ENCODE assay signal across 12 mouse cellular contexts in the genomic region with DNA sequence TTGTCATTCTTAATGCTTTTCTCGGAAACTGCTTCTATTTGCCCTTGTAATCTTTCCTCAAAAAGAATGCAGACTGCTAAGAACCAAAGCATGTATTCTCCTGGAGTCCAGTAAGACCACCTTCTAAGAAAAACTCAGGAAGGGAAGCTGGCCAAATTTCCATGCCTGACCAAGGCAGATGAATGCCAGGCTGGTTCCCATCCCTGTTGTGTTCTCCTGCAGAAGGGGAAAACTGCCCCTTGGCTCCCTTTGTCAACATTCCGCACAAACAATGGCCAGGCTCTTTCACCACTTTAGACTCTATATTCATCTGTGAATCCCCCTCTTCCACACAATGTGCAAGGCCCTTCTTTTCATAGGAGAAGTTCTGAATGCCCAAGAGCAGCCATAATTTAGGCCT. TPM values are rescaled to one million over a fixed set of nuclear protein-coding genes. Genes with fewer than 3 reads are reported as not detected.
DNase-seq lines count a peak whose midpoint lies in the region; ATAC-seq and TF ChIP-seq lines count a peak whose summit lies in the region.
"Had no signal": no experiment of that assay in that cellular context is flagged by ENCODE, and none has a peak within 500 bp of the region (broad histone marks: within the 10 kb centered on the region; RNA-seq: fewer than 3 reads in every experiment).

No protein-coding gene starts in this region.

- H3K9ac ChIP-seq in heart, embryonic 14.5 days (ENCODE audit: low read length) = peak overlapping the region; percentile 14; the same call in 1 of the 2 replicates
- H3K9ac ChIP-seq in midbrain, embryonic 12.5 days (replicated peaks) = 0 out of 2 replicates have a peak overlapping the region, but pooled peaks have one; percentile 4
- H3K9ac ChIP-seq in midbrain, embryonic 16.5 days (ENCODE audit: low read depth, low read length) = no peak overlapping the region
- H3K9ac ChIP-seq in stomach, postnatal 0 days (ENCODE audit: low read length) = no peak overlapping the region

- H3K27ac ChIP-seq in heart, embryonic 14.5 days (replicated peaks in 1 of 2; ENCODE audit: control insufficient read depth in 1 of 2, insufficient read depth in 1 of 2, low read depth in 2 of 2, low read length in 2 of 2) = peak overlapping the region; percentile 56 to 84; a peak in 2 of 4 replicates
- 0 out of 2 replicates have a peak overlapping the region, but pooled peaks have one; percentile 30 for H3K27ac ChIP-seq in midbrain, embryonic 12.5 days (replicated peaks)
- H3K27ac ChIP-seq in midbrain, embryonic 16.5 days (ENCODE audit: low read length) = no peak overlapping the region
- 0 out of 2 replicates have a peak overlapping the region, but pooled peaks have one; percentile 30 for H3K27ac ChIP-seq in embryonic fibroblast, embryonic 13.5 days (ENCODE audit: insufficient read depth, low read length)
- peak overlapping the region; percentile 67 for H3K27ac ChIP-seq in stomach, postnatal 0 days (replicated peaks)

- no peaks in the 10 kb centered on the region for H3K36me3 ChIP-seq in heart, embryonic 14.5 days (ENCODE audit: control insufficient read depth, insufficient read depth, low read length)
- H3K36me3 ChIP-seq in midbrain, embryonic 12.5 days = no peaks in the 10 kb centered on the region
- H3K36me3 ChIP-seq in midbrain, embryonic 16.5 days (ENCODE audit: control insufficient read depth, insufficient read depth, low read length) = no peaks in the 10 kb centered on the region
- no peaks in the 10 kb centered on the region for H3K36me3 ChIP-seq in stomach, postnatal 0 days (ENCODE audit: control insufficient read depth, insufficient read depth, low read length)

- 32% methylated on average over 2 of the region's 2 CpGs for WGBS in heart, embryonic 14.5 days
- whole genome bisulfite sequencing in midbrain, embryonic 12.5 days = 17% methylated on average over 2 of the region's 2 CpGs
- WGBS in midbrain, embryonic 16.5 days = 12% methylated on average over 2 of the region's 2 CpGs
- WGBS in stomach, postnatal 0 days = 35% methylated on average over 2 of the region's 2 CpGs

- TF ChIP-seq POLR2A in embryonic fibroblast, embryonic 13.5 days (IDR thresholded peaks at IDR 0.05; ENCODE audit: low read depth, low read length) = no peak

- H3K4me3 ChIP-seq in heart, embryonic 14.5 days (ENCODE audit: control insufficient read depth in 1 of 2, insufficient read depth in 1 of 2, low read depth in 1 of 2, low read length in 2 of 2) = no peak overlapping the region
- H3K4me3 ChIP-seq in midbrain, embryonic 12.5 days = no peak overlapping the region
- no peak overlapping the region for H3K4me3 ChIP-seq in midbrain, embryonic 16.5 days (ENCODE audit: low read depth, low read length)
- H3K4me3 ChIP-seq in embryonic fibroblast, embryonic 13.5 days (ENCODE audit: insufficient read depth, low read length) = no peak overlapping the region
- H3K4me3 ChIP-seq in stomach, postnatal 0 days (ENCODE audit: low read depth, low read length) = no peak overlapping the region

- no peaks in the 10 kb centered on the region for H3K27me3 ChIP-seq in heart, embryonic 14.5 days (ENCODE audit: control insufficient read depth, insufficient read depth, low read length)
- H3K27me3 ChIP-seq in midbrain, embryonic 12.5 days = no peaks in the 10 kb centered on the region
- no peaks in the 10 kb centered on the region for H3K27me3 ChIP-seq in midbrain, embryonic 16.5 days (ENCODE audit: control insufficient read depth, insufficient read depth, low read depth, low read length)
- H3K27me3 ChIP-seq in stomach, postnatal 0 days (ENCODE audit: control insufficient read depth, insufficient read depth, low read length) = no peaks in the 10 kb centered on the region

- no peak for TF ChIP-seq EP300 in stomach, postnatal 0 days (optimal IDR thresholded peaks at IDR 0.05)

- peaks cover 38 to 76% of the 10 kb centered on the region in 2 experiments for H3K4me1 ChIP-seq in heart, embryonic 14.5 days (ENCODE audit: control insufficient read depth in 2 of 2, insufficient read depth in 2 of 2, low read length in 2 of 2)
- peaks cover 75% of the 10 kb centered on the region for H3K4me1 ChIP-seq in midbrain, embryonic 12.5 days
- peaks cover 39% of the 10 kb centered on the region for H3K4me1 ChIP-seq in midbrain, embryonic 16.5 days (ENCODE audit: control insufficient read depth, insufficient read depth, low read length)
- H3K4me1 ChIP-seq in embryonic fibroblast, embryonic 13.5 days (ENCODE audit: control insufficient read depth, insufficient read depth, low read length) = peaks cover 20% of the 10 kb centered on the region
- peaks cover 22% of the 10 kb centered on the region for H3K4me1 ChIP-seq in stomach, postnatal 0 days (replicated peaks; ENCODE audit: control insufficient read depth, insufficient read depth)

- DNase-seq in heart, postnatal 4 days = no peak
- DNase-seq in stomach, postnatal 0 days (ENCODE audit: low spot score) = no peak
- DNase-seq in adrenal gland, postnatal 4 days (ENCODE audit: low spot score in 2 of 2) = no peak
- DNase-seq: cerebellum, adult 18-20 months; lung, postnatal 4 days; thymus, adult 2 months had no signal

- no peak for TF ChIP-seq CTCF in embryonic fibroblast, embryonic 13.5 days (IDR thresholded peaks at IDR 0.05; ENCODE audit: borderline replicate concordance, insufficient read depth, low read length)
- TF ChIP-seq CTCF in stomach, postnatal 0 days (IDR thresholded peaks at IDR 0.05; ENCODE audit: low read depth) = no peak

- H3K4me2 ChIP-seq in heart, embryonic 14.5 days (ENCODE audit: low read length) = no peak overlapping the region
- H3K4me2 ChIP-seq in midbrain, embryonic 12.5 days (replicated peaks) = 0 out of 2 replicates have a peak overlapping the region, but pooled peaks have one; percentile 2
- H3K4me2 ChIP-seq in midbrain, embryonic 16.5 days (ENCODE audit: low read length) = no peak overlapping the region
- H3K4me2 ChIP-seq in stomach, postnatal 0 days (replicated peaks; ENCODE audit: low read depth) = no peak overlapping the region

- ATAC-seq in heart, embryonic 14.5 days (ENCODE audit: insufficient number of reproducible peaks, insufficient read depth, low FRiP score, low read depth) = no peak
- no peak for ATAC-seq in midbrain, embryonic 12.5 days (ENCODE audit: low FRiP score, low read depth)
- ATAC-seq in midbrain, embryonic 16.5 days = no peak
- no peak for ATAC-seq in stomach, postnatal 0 days (ENCODE audit: low FRiP score, low TSS enrichment)

- H3K9me3 ChIP-seq in heart, embryonic 14.5 days (ENCODE audit: control insufficient read depth, low read length) = no peaks in the 10 kb centered on the region
- no peaks in the 10 kb centered on the region for H3K9me3 ChIP-seq in midbrain, embryonic 12.5 days
- no peaks in the 10 kb centered on the region for H3K9me3 ChIP-seq in midbrain, embryonic 16.5 days (replicated peaks; ENCODE audit: control insufficient read depth, low read length, poor library complexity, severe bottlenecking)
- no peaks in the 10 kb centered on the region for H3K9me3 ChIP-seq in stomach, postnatal 0 days (ENCODE audit: control insufficient read depth, low read length)
- H3K9me3 ChIP-seq: G1E had no signal

RNA-seq across cellular contexts. Expression of a gene that starts 5.3 kb away (rescaled TPM):
- polyA plus RNA-seq in heart, embryonic 14.5 days (2014; fragmentation: Nextera tagmentation; extraction: Ambion mirVana) = 20.5 and 22.4 TPM in 2 replicates
- total RNA-seq in heart, postnatal 4 days (2021) = 10 to 100 TPM; 10.2 to 10.6 TPM
- polyA plus RNA-seq in midbrain, embryonic 12.5 days (2016; fragmentation: Nextera tagmentation; extraction: Ambion mirVana) = 96.5 and 98.9 TPM in 2 replicates
- 20.8 and 23.8 TPM in 2 replicates for polyA plus RNA-seq in midbrain, embryonic 16.5 days (2015; fragmentation: Nextera tagmentation; extraction: Ambion mirVana)
- polyA plus RNA-seq in embryonic fibroblast, embryonic 13.5 days (2011; ENCODE audit: insufficient read length, low read depth, missing spikeins) = 50.0 and 59.9 TPM in 2 replicates
- 60.8 and 67.1 TPM in 2 replicates for polyA plus RNA-seq in stomach, postnatal 0 days (2015; fragmentation: Nextera tagmentation; extraction: Ambion mirVana)
- total RNA-seq in adrenal gland, postnatal 4 days (2021) = 100 to 1,000 TPM; 205 to 210 TPM
- total RNA-seq: hematopoietic stem cell, adult 5-6 weeks had no signal
- polyA plus RNA-seq: G1E had no signal

RNA-seq across cellular contexts. Expression of a gene that starts 6.3 kb away (rescaled TPM):
- 52.1 and 54.3 TPM in 2 replicates for polyA plus RNA-seq in heart, embryonic 14.5 days (2014; fragmentation: Nextera tagmentation; extraction: Ambion mirVana)
- total RNA-seq in heart, postnatal 4 days (2021) = 10 to 100 TPM; 56.0 to 65.3 TPM
- polyA plus RNA-seq in midbrain, embryonic 12.5 days (2016; fragmentation: Nextera tagmentation; extraction: Ambion mirVana) = 111 and 118 TPM in 2 replicates
- polyA plus RNA-seq in midbrain, embryonic 16.5 days (2015; fragmentation: Nextera tagmentation; extraction: Ambion mirVana) = 43.7 and 52.4 TPM in 2 replicates
- 56.4 and 59.9 TPM in 2 replicates for polyA plus RNA-seq in embryonic fibroblast, embryonic 13.5 days (2011; ENCODE audit: insufficient read length, low read depth, missing spikeins)
- polyA plus RNA-seq in stomach, postnatal 0 days (2015; fragmentation: Nextera tagmentation; extraction: Ambion mirVana) = 48.6 and 55.6 TPM in 2 replicates
- total RNA-seq in adrenal gland, postnatal 4 days (2021) = 10 to 100 TPM; 86.7 to 94.1 TPM

Comparison
In these comparisons a context has a peak if more than half of its experiments do, and no peak if none do; other contexts are left out.
1. H3K9ac ChIP-seq: peak in heart, embryonic 14.5 days (single experiment) and midbrain, embryonic 12.5 days (single experiment); none in midbrain, embryonic 16.5 days (single experiment) and stomach, postnatal 0 days (single experiment).